Mouse (Mus musculus) thymus, adult 2 months (tissue): ENCODE measurements around the gene March7.

ENCODE experiments used
- CTCF ChIP-seq: fragments of 200-500 bp; IDR thresholded peaks from 2 replicates; pipeline ENCODE4 v1.5.1; 2012; ENCODE audit warnings: mild to moderate bottlenecking, control low read depth, low read length, moderate library complexity, borderline replicate concordance; ENCODE audit not compliant: control insufficient read depth, poor library complexity, insufficient read depth; ENCODE audit errors: extremely low read depth
- POLR2A ChIP-seq: fragments of 200-500 bp; IDR thresholded peaks from 2 replicates; pipeline ENCODE4 v1.6.1; 2012; ENCODE audit warnings: mild to moderate bottlenecking, low read length, control low read depth, moderate library complexity; ENCODE audit not compliant: control insufficient read depth, poor library complexity, insufficient read depth; ENCODE audit errors: extremely low read depth

GRCm38 (mm10) chr2:60202900-60203530 is 6.7 kb upstream of the March7 start:
- TF ChIP-seq POLR2A (no peak), CTCF (no peak)
